Mouse (Mus musculus) left cerebral cortex, adult 11 months (tissue): Measurements from ENCODE around the gene Rmi1.
A peak's percentile ranks its signal among the peaks of the same experiment; 100 is the strongest.
"Not testable (repeated sequence)": the region's sequence is repeated elsewhere in the genome, so short reads cannot be mapped to it uniquely, and the experiment has no call there.

ENCODE experiments used
- DNase-seq: peaks from one replicate; pipeline ENCODE4 v3.0.0; 2022; ENCODE audit warnings: low spot score

Gene Rmi1

DNA sequence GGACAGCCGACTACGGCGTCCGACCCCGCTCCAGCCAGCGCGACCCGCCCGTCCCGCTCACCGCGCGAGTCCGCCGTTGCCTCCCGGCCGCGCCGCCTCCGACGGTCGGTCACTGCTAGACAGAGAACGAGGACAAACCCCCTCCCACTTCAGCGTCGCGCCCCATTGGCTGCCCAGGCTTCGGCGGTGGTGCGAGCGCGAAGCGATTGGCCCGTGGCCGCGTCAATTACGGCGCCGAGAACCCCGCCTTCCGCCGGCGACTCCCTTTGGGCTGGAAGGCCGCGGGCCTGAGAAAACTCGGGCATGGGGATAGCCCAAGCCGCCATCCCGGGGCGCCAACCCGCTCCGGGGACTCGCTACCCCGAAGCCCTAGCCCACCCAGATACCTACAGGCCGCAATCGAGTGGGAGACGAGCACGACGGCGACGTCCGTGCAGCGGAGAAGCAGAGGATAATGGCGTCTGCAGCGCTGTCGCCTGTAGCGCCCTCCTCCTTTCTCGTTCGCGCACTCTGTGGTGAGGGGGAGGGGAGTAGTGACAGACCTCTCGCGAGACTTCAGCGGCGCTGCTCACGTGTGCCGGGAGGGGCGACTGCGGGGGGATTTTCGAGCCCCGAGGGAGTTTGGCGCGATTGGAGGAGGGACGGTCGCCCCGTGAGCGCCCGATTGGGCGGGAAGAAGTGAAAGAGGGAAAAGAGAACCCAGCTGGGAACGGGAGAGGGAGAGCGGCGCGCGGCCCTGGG lies at the start of gene Rmi1:
TSS of gene Rmi1 (plus strand) at position 246 of the 741 bp plus-strand sequence.
- DNase-seq: peak; percentile 93

DNA sequence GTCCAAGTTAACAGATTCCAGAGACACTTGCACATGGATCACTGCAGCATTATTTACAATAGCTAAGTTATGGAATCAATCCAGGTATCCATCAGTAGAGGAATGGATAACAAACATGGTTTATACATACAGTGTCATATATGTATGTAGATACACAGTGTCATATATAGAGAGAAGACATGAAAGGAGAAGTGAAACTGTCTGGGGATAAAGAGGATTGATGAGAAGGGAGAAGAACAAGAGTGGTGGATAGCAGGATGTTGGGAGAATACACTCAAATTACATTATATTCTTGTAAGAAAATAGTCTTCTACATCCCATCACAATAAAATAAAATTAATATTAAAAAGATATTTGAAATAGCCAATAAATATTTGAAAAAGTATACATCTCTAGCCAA lies 49.1 kb upstream of the Rmi1 start:
- DNase-seq: no peak

DNA sequence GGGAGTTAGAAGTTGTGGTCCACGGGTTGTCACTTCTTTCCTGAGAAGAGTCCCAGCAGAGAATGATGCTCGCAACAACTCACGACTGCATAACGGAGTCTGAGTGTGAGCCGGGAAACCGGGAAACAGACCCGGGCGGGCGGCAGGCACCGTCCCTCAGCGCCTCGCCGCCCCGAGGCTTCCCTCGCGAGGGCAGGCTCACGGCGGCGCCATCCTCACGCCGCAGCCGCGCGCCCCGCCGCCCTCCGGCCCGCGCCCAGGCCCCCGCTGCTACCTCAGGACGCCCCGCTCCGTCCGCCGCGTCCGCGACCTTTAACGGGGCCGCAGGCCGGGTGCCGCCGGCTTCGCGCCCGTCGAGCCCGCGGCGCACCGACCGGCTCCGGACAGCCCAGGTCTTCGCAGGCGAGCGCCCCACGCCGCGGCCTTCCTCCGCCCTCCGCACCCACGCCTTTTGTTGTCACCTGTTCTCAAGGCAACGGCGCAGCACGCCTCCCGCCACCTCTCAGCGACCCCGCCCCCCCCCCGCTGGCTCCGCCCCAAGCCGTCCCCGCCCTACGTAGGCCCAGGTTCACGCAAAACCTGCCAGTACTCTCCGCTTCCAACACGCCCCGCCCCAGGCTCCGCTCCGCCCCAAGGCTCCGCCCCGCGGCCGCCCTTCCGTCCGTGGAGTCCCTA lies 43.3 kb upstream of the Rmi1 start, which contains the start of gene Kif27:
TSS of gene Kif27 (minus strand) at position 494 of the 675 bp plus-strand sequence.
- peak; percentile 28 for DNase-seq

DNA sequence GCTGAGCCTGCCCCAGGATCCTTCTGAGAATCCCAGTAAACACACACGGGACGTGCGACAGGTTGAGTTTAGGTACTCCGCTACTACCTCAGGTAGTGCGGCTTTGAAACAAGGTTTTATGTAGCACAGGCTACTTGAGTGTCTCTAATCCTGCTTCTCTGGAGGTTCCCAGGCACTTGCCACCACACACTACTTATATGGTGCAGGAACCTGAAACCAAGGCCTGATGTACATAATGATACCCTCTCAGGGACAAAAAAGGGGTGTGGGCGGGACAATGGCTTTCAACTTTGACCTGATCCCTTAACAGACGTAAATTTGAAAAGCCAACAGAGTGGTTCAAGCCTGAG lies 42.8 kb upstream of the Rmi1 start:
- DNase-seq: no peak

DNA sequence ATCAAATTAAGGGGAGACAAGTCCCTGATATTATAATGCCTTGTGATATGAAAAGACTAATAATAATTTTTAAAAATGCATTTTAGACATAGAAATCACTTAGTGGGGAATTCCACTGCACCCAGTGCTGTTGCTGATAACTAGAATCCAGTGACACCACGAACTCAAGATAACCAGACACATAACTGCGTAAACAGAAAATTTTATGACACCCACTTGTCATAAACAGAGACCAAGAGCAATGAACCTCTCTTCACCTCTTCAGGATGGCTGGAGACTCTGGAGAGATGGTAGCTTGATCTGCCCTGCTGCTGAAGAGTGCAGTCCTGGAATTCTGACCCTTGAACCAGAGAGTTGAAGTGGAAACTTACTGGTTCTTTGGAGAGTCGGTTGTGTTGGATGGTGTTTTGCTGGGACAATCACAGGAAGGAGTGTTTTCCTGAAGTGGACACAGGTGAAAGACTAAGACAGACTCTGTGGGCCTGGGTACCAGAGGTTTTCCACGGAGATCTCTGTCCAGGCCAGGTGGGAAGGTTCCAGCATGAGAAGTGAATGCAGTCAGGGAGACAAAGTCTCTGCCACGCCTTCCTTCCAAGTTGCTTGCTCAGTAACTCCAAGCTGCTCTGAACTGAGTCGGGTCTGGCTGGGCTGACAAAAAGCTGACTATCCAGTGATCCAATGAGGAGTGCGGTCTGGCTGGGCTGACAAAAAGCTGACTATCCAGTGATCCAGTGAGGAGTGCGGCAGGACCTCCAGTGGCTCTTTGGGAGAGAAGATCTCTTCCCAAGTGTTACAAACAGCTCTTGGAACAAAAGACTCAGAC lies 37.5 kb upstream of the Rmi1 start:
- DNase-seq: no peak

DNA sequence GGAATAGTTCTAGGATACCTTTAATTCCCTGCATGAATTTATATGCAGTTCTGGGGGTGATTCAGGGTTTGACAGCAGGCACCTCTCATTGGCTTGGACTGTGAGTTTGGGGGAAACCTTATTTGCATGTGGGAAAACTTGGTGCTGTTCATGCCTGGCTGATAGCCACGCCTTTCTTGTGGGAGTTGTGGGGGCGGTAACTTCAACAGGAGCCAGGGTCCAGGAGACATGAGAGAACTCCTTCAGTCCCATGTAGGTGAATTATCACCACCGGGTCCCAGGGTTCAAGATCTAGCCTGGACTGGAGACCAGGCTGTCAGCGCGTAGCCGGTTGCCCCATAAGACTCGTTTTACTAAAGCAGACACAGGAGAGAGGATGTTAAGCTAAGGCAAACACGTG lies 36.9 kb upstream of the Rmi1 start:
- not testable (repeated sequence) for DNase-seq

DNA sequence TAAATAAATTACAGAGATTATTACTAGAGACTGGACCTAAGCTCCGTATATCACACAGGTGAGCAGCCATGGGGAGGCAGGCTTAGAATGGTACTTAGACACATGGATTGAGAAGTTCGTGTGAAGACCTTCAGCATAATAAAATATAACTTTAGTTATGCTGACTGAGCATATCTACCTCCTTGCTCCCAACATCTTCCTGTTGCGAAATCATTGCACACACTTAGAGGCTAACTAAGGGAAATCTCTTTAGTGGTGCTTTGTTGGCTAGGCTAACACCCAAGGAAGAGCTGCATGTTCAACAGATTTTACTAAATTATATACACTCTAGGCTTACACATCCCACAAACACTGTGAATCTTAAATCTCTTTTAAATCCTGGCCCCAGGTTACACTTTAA lies 35.7 kb upstream of the Rmi1 start:
- DNase-seq: no peak

DNA sequence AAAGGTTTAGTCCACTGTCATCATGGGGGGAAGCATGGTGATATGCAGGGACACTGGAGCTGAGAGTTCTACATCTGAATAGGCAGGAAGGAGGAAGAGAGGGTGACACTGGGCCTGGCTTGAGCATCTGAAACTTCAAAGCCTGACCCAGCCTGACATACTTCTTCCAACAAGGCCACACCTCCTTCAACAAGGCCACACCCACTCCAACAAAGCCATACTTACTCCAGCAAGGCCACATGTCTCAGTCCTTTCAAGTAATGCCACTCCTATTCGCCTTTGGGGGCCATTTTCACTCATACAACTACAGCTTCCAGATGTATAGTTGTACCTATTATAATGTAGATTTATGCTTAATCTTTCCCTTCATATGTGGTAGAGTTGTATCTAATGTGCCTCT lies 34.4 kb upstream of the Rmi1 start:
- DNase-seq: no peak

DNA sequence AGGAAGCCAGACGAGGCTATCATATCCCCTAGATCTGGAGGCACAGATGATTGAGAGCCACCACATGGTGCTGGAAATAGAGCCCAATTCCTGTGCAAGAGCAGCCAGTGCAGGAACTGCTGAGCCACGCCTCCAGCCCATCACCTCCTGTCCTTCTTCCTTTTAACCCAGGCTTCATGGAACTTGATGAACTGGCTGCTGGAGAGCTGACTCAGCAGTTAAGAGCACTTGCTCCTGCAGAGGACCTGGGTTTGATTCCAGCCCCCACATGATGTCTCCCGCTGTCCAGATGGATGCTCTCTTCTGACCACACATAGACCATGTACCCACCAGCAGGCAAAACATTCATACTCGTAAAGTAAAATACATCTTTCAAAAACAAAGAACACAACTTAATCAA lies 33.2 kb upstream of the Rmi1 start:
- no peak for DNase-seq

DNA sequence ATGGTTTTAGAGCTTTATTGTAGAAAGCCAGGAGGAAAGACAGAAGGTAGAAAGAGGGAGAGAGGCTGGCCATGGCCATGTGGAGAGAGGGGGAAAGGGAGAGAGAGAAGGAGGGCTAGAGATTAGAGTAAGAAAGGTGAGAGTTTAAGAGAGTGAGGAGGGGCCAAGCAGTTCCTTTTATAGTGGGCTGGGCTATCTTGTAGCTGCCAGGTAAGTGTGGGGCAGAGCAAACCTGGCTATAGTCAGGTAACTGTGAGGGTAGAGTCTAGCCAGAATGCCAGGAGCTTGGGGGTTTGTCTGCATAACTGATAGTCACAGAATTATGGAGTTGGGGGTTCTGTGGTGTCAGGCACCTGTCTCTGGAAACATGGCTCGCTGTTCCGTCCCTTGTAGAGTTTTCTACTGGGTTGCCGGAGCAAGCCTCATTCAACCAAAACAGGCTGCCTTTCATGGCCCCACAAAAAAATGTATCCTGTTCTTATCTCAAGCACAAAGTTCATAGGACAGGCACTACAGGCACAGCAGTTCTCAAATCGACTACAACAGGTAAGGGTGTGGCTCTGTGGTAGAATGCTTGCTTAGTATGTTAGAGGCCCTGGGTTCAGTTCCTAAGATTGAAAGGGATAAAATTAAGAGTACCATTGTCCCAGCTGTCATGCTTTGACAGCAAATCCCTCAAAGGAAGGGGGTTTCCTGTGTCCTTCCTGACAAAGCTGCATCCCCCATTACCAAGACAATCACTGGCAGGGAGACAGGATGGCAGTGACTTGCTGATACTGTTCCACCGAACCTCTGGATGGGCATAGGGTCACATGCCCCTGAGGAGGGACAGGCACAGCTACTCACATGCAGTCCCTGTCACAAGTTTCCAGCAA lies 29.5 kb upstream of the Rmi1 start:
- no peak for DNase-seq

DNA sequence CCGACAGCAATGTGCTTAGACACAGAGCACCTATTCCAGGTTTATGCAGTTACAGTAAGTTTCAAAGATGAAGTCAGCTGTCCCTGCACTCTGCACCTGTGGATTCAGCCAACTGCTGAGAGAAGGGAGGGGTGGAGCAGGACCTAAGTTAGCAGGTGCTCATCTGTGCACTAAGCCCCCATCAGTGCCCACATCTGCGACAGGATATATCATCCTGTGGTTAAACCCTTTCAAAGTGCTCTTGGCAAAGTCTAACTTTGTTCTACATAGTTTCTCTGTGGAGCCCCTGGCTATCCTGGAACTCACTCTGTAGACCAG lies 28.9 kb upstream of the Rmi1 start:
- DNase-seq: no peak

DNA sequence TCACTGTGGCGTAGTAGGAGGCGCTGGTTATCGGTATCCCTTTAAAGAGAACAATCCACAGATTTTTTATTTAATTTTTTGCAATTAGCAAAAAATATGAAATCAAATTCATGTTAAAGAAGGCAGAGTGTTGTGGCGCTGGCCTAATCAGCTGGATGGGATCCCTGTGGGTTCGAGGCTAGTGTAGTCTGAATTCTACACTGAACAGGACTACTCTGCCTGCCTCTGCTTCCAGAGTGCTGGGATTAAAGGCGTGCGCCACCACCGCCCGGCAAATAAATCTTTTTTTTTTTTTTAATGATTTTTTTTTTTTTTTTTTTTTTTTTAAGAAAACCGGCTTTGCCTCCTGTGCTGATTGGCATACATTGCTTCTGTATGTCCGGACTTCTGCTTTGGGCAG lies 17.7 kb upstream of the Rmi1 start:
- DNase-seq: no peak

DNA sequence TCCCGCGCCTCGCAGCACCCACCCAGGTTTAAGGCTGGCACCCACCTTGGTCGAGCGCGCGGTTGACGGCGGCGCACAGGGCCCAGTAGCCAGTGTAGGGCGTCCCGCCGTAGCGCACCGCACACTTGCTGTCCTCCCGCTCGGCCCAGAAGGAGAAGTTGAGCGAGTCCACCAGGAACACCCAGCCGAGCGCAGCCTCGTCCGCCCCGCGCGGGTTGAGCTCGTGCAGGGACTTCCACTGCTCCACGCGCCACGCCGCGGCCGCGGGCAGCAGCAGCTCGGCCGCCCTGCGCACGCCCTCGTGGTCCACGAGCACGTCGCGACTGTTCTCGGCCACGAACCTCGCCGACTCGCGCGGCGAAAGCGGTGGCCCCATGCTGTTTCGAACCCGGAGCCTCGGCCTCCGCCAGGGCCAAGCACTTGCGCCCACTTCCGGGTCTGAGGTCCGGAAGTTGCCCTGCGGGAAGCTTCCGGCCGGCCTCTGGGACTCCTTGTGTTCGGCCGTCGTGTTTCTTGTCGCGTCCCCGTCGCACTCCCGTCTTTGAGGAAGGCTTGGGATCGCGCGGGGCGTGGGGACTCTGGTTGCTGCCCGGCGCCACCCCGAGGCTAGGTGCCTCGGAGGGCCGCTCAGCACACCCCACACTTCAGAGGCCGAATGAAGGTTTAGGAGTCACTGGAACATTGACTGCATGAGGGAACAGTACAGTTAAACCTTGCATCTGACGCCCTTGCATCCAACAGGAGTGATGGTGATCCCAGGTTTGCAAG lies 17.1 kb upstream of the Rmi1 start, which contains the start of gene 2210016F16Rik:
TSS of gene 2210016F16Rik (minus strand) at position 447 of the 768 bp plus-strand sequence.
- no peak for DNase-seq

DNA sequence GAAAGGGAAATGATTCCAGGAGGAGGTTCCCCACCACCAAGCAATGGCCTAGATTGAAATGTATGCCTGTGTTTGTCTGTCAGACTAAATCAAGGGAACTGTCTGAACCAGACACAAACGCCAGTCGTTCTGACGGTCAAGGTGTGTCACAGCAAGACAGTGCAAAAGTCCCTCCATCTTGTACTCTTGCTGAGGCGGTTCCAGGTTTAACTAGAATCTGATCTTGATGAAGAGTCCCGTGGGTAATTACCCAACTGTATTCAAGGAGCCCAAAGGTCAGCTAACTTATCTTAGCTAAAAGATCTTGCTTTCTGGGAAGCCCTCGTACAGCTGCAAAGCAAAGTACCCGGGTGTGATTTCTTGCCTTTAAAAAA lies 16.5 kb upstream of the Rmi1 start:
- no peak for DNase-seq

DNA sequence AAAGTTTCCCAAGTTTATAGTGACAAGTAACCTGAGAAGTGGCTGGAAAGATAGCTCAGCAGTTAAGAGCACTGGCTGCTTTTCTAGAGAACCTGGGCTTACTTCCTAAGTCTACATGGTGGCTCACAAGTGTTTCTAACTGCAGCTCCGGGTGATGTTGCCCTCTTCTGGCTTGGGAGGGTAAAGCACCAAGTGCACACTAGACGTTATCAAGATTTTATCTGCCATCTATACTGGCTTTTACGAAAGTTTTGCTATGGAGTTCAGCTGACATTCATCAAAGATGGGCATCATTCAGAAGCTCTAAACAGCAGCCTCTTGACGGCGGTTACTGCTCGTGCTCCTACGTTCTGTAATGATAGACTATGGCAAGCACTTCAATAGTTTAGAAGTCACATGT lies 14.1 kb upstream of the Rmi1 start:
- peak; percentile 47 for DNase-seq

DNA sequence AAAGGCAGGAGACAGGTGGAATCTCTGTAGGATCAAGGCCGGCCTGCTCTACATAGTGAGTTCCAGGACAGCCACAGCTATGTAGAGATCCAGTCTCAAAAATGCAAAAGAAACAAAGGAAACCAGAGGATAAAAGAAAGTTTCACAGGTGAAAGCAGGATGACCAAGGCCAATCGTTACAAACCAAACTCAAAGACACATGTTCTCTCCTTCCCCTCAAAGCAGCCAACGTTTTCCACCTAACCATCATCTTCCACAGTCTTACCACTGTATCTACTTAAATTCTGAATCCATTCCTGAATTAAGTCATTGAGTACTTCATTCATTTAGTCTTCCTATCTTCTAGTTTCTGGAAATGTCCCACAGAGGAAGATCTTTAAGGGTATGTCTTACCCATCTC lies 13.7 kb upstream of the Rmi1 start:
- no peak for DNase-seq

DNA sequence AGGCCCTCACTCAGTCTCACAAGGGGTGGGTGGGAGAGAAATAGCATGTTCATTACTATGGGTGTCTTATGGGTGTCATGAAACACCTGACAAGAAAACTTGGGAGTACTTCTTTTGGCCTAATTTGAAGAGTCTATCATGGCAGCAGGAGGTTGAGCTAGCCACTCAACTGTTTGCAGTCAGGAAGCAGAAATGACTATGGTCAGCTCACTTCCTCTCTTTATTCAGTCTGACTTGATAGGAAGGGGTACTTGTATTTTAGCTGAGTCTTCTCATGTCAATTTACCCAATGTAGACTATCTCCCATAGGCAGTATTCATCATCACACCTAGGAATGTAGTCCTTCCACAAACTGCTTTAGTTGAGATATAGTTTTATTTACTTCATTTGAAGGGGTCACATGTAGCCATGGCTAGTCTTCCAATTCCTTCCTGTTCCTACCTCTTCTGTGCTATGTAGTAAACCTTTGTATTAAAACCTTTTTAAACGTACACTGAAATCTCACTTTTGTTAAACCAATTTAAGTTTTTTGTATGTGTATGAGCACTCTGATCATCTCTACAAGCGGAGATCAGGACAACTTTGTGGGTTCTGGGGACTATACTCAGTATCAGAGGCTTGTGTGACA lies 12.6 kb upstream of the Rmi1 start:
- no peak for DNase-seq

DNA sequence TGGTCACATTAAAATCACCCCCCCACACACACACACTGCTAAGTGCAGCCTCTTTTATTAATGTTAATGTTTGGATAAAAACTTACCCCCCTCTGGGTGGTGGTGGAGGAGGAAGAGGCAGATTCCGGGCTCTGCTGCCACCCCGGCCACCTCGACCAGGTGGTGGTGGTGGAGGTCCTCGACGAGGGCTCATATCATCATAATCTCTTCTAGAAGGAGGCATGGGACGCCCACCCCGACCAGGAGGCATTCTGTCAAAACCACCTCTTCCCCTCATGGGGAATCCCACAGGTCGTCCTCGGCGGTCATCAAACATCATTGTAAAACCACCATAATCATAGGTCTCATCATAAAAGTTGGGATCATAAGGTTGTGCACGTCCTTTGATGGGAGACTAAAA lies 7.7 kb upstream of the Rmi1 start:
- DNase-seq: not testable (repeated sequence)

DNA sequence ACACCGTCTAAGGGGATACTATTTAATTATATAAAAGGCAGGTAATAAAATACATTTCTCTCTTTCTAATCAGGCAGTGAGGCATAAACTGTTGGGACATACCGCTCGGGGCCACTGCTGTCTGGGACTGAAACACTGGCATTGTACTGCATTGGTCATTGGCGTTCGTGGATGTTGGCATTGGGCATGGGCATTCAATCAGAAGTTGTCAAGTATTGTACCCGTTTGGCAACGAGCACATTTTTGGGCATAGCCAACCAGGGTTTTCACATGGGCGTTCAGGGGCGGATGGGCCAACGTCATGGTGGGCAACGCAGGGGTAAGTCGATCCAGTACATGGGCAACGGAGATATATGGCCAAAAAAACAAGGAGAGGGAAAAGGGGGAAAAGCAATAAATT lies 4.4 kb upstream of the Rmi1 start:
- no peak for DNase-seq

DNA sequence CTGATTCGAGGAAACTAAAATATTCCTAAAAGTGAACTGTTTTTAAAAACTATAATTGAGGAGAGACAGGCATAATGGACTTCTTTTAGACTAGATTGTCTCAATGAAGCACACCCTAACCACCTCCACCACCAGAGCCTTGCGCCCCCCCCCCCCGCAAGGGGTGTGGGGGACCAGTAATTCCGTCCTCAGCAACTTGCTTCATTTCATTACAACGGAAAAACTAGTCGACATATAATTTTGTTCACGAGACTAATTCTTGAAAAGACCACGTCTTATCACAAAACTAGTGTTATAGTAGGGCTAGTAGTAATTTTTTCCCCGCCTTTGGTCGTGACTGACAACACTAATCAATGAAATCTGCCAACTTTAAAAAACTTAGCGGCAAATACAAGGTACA lies 1.5 kb upstream of the Rmi1 start:
- DNase-seq: no peak
